In genomic region chrX:153119013-153119412, GRCm38 (mm10) we compare ENCODE assay signal across 35 mouse cellular contexts. TPM values are rescaled to one million over a fixed set of nuclear protein-coding genes. Genes with fewer than 3 reads are reported as not detected.
"Had no signal": no experiment of that assay in that cellular context is flagged by ENCODE, and none has a peak within 500 bp of the region (broad histone marks: within the 10 kb centered on the region; RNA-seq: fewer than 3 reads in every experiment).

No protein-coding gene starts in this region.

- H3K9me3 ChIP-seq: heart, embryonic 10.5 days; heart, embryonic 12.5 days; hindbrain, embryonic 10.5 days; hindbrain, embryonic 13.5 days; hindbrain, embryonic 15.5 days; kidney, embryonic 15.5 days; limb, embryonic 10.5 days; limb, embryonic 12.5 days; liver, embryonic 13.5 days; liver, embryonic 15.5 days had no signal

- H3K27me3 ChIP-seq: heart, embryonic 12.5 days; hindbrain, embryonic 13.5 days; hindbrain, embryonic 15.5 days; liver, embryonic 13.5 days; liver, embryonic 15.5 days had no signal

- DNase-seq: gastrocnemius, adult 2 months; gastrocnemius, postnatal 10 days; gastrocnemius, postnatal 25 days; heart, adult 18-20 months; heart, postnatal 10 days; heart, postnatal 4 days; kidney, adult 11 months; kidney, adult 2 months; kidney, adult 9 months; kidney, postnatal 14 days; kidney, postnatal 36 days; layer of hippocampus, adult 9-11 months; layer of hippocampus, postnatal 36 days; liver; liver, embryonic 13.5 days had no signal

- H3K36me3 ChIP-seq: heart, embryonic 10.5 days; heart, embryonic 12.5 days; hindbrain, embryonic 10.5 days; hindbrain, embryonic 13.5 days; hindbrain, embryonic 15.5 days; kidney, embryonic 15.5 days; limb, embryonic 10.5 days; limb, embryonic 12.5 days; liver, embryonic 13.5 days; liver, embryonic 15.5 days had no signal

- ATAC-seq: hindbrain, postnatal 0 days; intestine, embryonic 16.5 days had no signal

- H3K4me3 ChIP-seq: gastrocnemius, adult 2 months; heart, embryonic 10.5 days; heart, embryonic 12.5 days; hindbrain, embryonic 10.5 days; hindbrain, embryonic 13.5 days; hindbrain, embryonic 15.5 days; kidney, embryonic 15.5 days; limb, embryonic 10.5 days; limb, embryonic 12.5 days; liver, embryonic 13.5 days; liver, embryonic 15.5 days had no signal

- H3K27ac ChIP-seq: gastrocnemius, adult 2 months; heart, embryonic 10.5 days; hindbrain, embryonic 10.5 days; hindbrain, embryonic 13.5 days; hindbrain, embryonic 15.5 days; hindbrain, postnatal 0 days; kidney, embryonic 15.5 days; kidney, postnatal 0 days; limb, embryonic 10.5 days; limb, embryonic 12.5 days; liver, embryonic 13.5 days; liver, embryonic 15.5 days had no signal

- H3K9ac ChIP-seq: heart, embryonic 12.5 days; hindbrain, embryonic 13.5 days; hindbrain, embryonic 15.5 days; kidney, embryonic 15.5 days; limb, embryonic 12.5 days; liver, embryonic 13.5 days; liver, embryonic 15.5 days had no signal

- H3K4me1 ChIP-seq: heart, embryonic 10.5 days; heart, embryonic 12.5 days; hindbrain, embryonic 13.5 days; hindbrain, embryonic 15.5 days; kidney, embryonic 15.5 days; limb, embryonic 10.5 days; limb, embryonic 12.5 days; liver, embryonic 13.5 days; liver, embryonic 15.5 days had no signal

RNA-seq across cellular contexts. Expression of gene Foxr2, which starts 0.4 kb away (rescaled TPM):
- total RNA-seq: gastrocnemius, adult 2 months; gastrocnemius, postnatal 10 days; gastrocnemius, postnatal 25 days; gastrocnemius, postnatal 4 days; granulocyte monocyte progenitor cell, adult 5-6 weeks; heart, adult 18-20 months; heart, adult 8-10 months; heart, postnatal 10 days; heart, postnatal 25 days; heart, postnatal 4 days had no signal
- polyA plus RNA-seq: heart, embryonic 10.5 days; heart, embryonic 12.5 days; heart, embryonic 14.5 days; heart, embryonic 16.5 days; intestine, embryonic 16.5 days; kidney, adult 2 months; kidney, embryonic 15.5 days; large intestine, adult 2 months; limb, embryonic 10.5 days; limb, embryonic 12.5 days; liver, embryonic 11.5 days; liver, embryonic 13.5 days; liver, embryonic 15.5 days had no signal
